Mouse (Mus musculus) heart, adult 2 months (tissue): ENCODE measurements around the gene Clec18a. TPM values are rescaled to one million over a fixed set of nuclear protein-coding genes. Genes with fewer than 3 reads are reported as not detected.

Source experiments
- DNase-seq, 2 experiments: peaks; one replicate each; pipeline ENCODE4 v3.0.0; 2021
- H3K27ac ChIP-seq: fragments of 200-600 bp; 2 replicates; pipeline ENCODE4 v1.8.1; 2022
- H3K27me3 ChIP-seq: fragments of 200-500 bp; 2 replicates; pipeline ENCODE4 v1.6.1; 2012; ENCODE audit warnings: mild to moderate bottlenecking, low read length, inconsistent platforms, mixed read lengths; ENCODE audit not compliant: control insufficient read depth, insufficient read depth
- H3K36me3 ChIP-seq: fragments of 200-500 bp; 2 replicates; pipeline ENCODE4 v1.6.1; 2012; ENCODE audit warnings: low read length, inconsistent platforms; ENCODE audit not compliant: control insufficient read depth, insufficient read depth
- H3K4me1 ChIP-seq: fragments of 200-500 bp; 2 replicates; pipeline ENCODE4 v1.6.1; 2011; ENCODE audit warnings: low read length; ENCODE audit not compliant: control insufficient read depth, insufficient read depth
- H3K4me3 ChIP-seq: fragments of 200-600 bp; 2 replicates; pipeline ENCODE4 v1.8.1; 2022
- H3K79me2 ChIP-seq: fragments of 200-500 bp; replicated peaks from 2 replicates; pipeline ENCODE4 v1.6.1; 2012; ENCODE audit warnings: mild to moderate bottlenecking, inconsistent platforms, low read length, moderate library complexity, mixed read lengths; ENCODE audit not compliant: control insufficient read depth, insufficient read depth
- H3K9ac ChIP-seq: fragments of 200-500 bp; 2 replicates; pipeline ENCODE4 v1.6.1; 2012; ENCODE audit warnings: low read depth, mild to moderate bottlenecking, control low read depth, inconsistent platforms, low read length, mixed read lengths
- CTCF ChIP-seq: fragments of 200-600 bp; IDR thresholded peaks from 2 replicates; pipeline ENCODE4 v1.8.1; 2022; ENCODE audit warnings: antibody characterized with exemption, mild to moderate bottlenecking, moderate library complexity
- EP300 ChIP-seq: fragments of 200-500 bp; IDR thresholded peaks from 2 replicates; pipeline ENCODE4 v1.6.1; 2011; ENCODE audit warnings: low read depth, low read length, control low read depth; ENCODE audit not compliant: insufficient read depth
- POLR2A ChIP-seq: fragments of 200-500 bp; IDR thresholded peaks from 2 replicates; pipeline ENCODE4 v1.6.1; 2011; ENCODE audit warnings: mild to moderate bottlenecking, low read depth, low read length, control low read depth; ENCODE audit not compliant: insufficient read depth
- WGBS: fragments of 180-500 bp; shearing (Covaris S2); methylation state at CpG from one replicate; pipeline ENCODE4 v1.1.7; 2018; 5-methylcytosine and 5-hydroxymethylcytosine counted together
- intact Hi-C: fragments of 180-260 bp; cut with DNase I; formaldehyde crosslinking; loops from one replicate; pipeline ENCODE4 v1.15.1; 2025
- polyA plus RNA-seq: library from polyadenylated mRNA; depleted of rRNA; stranded (reverse); fragments of >200 nt; gene quantifications from 2 replicates; pipeline ENCODE4 v1.2.3, GENCODE M21; 2012
- total RNA-seq, 2 experiments: library from RNA; stranded (reverse); gene quantifications; 2 replicates each; pipeline ENCODE4 v1.2.3; 2021

Clec18a gene
- total and polyA plus RNA-seq, 3 experiments, result 1.1 to 1.3 (median 1.1) TPM

DNA sequence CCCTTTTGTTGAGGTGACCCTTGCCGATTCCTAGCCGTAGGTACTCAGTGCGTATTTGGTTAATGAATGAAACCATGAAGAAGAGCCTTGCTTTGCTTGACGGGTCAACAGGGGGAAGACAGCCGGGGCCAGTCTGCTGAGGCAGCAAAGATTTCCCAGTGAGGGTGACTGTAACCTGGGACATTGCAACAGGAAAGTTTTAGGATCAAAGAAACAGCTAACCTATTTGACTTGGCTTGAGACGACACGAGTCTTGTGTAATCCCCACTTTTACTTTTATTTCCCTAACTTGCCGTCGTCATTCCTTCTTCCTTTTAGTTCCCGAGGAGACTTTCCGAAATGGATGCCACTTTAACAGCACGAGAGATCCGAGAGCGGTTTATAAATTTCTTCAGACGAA lies 55.6 kb downstream of the Clec18a start:
- intact Hi-C loops, result no loop called here
- Histone ChIP-seq H3K9ac (no peak overlapping the region), H3K27me3 (no peaks in the 10 kb centered on the region), H3K27ac (no peak overlapping the region), H3K4me3 (no peak overlapping the region), H3K4me1 (peaks cover 5% of the 10 kb centered on the region), H3K36me3 (peaks cover 5% of the 10 kb centered on the region; the same call in 1 of the 2 replicates), H3K79me2 (0 out of 2 replicates have a peak, but pooled peaks cover 2% of the 10 kb centered on the region)
- DNase-seq, result no peak
- WGBS, result 92% methylated on average over 15 of the region's 15 CpGs
- TF ChIP-seq POLR2A (no peak), EP300 (no peak), CTCF (no peak)

DNA sequence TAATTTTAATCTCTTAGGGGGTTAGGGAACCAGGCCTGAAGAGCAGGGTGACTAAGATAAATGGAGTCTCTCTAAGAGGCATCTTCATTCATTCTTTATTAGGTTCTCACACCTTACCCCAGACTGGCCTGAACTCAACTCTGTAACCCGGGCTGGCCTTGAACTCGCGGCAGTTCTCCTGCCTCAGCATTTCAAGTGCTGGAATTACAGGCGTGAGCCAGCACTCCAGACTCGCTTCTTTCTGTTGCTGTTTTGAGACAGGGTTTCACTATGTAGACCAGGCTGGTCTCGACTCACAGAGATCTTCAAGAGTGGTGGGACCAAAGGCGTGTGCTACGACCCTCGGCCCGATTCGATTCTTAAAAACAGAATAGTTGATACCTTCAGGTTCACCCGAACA lies 58.0 kb downstream of the Clec18a start:
- WGBS, result 18% methylated on average over 12 of the region's 12 CpGs
- H3K9ac ChIP-seq, result peak overlapping the region; percentile 61
- H3K4me1 ChIP-seq, result peaks cover 5% of the 10 kb centered on the region

DNA sequence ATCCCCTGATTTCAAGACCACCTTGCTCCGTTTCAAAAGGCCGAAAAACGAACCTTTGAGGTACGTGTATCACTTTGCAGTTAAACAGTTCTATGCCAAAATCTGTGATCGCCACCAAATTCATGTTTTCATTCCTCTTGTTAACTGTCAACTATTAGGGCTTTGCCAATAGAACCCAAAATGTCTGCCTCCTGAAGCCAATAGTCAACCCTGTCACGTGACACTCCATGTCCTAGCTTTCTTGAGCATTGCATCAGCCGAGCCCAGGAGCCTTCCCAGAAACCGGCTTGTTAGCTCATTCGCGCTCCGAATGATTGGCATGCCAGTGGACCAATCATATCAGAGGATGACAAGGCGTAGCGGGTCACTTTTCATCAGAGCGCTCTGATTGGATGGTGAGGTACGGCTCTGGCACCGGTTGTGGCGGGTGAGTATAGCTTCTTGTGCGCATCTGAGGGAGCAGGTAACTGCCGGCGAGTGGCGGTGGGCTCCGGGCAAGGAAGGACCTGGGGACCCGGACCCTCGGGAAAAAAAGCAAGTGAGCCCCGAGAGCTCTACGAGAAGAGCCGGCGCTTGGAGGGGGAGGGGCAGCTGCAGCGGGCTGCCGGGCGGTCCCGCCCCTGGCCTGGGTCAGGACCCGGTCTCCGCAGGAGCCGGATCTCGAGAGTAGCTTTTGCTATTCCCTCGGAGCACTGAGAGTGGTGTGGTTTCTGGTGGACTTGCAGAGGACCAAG lies 58.6 kb downstream of the Clec18a start:
- intact Hi-C loops, result loop anchor here (2.0 kb wide), 2 partner anchors 23 to 33 kb away; partner anchors contain the start of gene Exosc6
- H3K79me2 ChIP-seq, result 0 out of 2 replicates have a peak, but pooled peaks cover 2% of the 10 kb centered on the region

More for the DNA sequence above, 58.0 kb downstream of the Clec18a start:
- H3K79me2 ChIP-seq, result 0 out of 2 replicates have a peak, but pooled peaks cover 2% of the 10 kb centered on the region
- H3K27me3 ChIP-seq, result no peaks in the 10 kb centered on the region
- peak in 1 of 2 experiments; percentile 42 for DNase-seq
- intact Hi-C loops, result loop anchor here (2.0 kb wide), 1 partner anchor 23 kb away; the partner anchor contains the start of gene Exosc6
- TF ChIP-seq POLR2A (no peak), CTCF (no peak), EP300 (no peak)
- peak overlapping the region; percentile 96 for H3K27ac ChIP-seq
- H3K36me3 ChIP-seq, result peaks cover 5% of the 10 kb centered on the region; the same call in 1 of the 2 replicates
- peak overlapping the region; percentile 91 for H3K4me3 ChIP-seq

DNA sequence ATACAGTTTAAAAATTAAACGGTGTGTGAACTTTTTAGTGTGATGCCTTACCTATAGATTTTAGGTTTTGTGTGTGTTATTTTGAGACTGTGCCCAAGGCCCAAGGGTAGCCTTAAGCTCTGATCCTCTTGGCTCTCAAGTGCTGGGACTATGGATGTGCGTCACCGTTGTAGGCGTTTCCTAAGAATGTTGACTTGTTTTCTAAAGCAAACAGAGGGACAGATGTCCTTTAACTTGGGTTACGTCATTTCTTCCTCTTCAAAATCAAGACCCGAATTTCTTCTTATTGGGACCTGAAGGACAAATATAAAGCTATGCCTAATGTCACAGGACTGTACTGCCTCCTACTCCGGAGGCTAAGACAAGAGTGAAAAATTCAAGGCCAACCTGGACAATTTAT lies 59.3 kb downstream of the Clec18a start, which contains the start of gene Aars:
Aars (plus strand) TSS at position 229 of the 400 bp plus-strand sequence.
- no peak for DNase-seq
- 96% methylated on average over 7 of the region's 7 CpGs for WGBS
- TF ChIP-seq CTCF, result no peak
- TF ChIP-seq POLR2A, result no peak
- no peak for TF ChIP-seq EP300
- Histone ChIP-seq H3K36me3 (peaks cover 5% of the 10 kb centered on the region; the same call in 1 of the 2 replicates), H3K27me3 (no peaks in the 10 kb centered on the region), H3K27ac (peak within 1 kb of the TSS; percentile 96), H3K4me1 (peaks cover 5% of the 10 kb centered on the region), H3K79me2 (0 out of 2 replicates have a peak, but pooled peaks cover 2% of the 10 kb centered on the region), H3K9ac (peak within 1 kb of the TSS; percentile 61), H3K4me3 (peak within 1 kb of the TSS; percentile 91)
- intact Hi-C loops, result loop anchor here (2.0 kb wide), 1 partner anchor 32 kb away; no protein-coding TSS in a partner anchor

More for the DNA sequence above, 58.6 kb downstream of the Clec18a start:
- H3K4me1 ChIP-seq, result peaks cover 5% of the 10 kb centered on the region
- 6% methylated on average over 37 of the region's 37 CpGs for WGBS
- DNase-seq, result peak; percentile 90 to 98
- TF ChIP-seq POLR2A (peak; percentile 61; the same call in 1 of the 2 replicates), CTCF (no peak), EP300 (peak; percentile 73)
- peak overlapping the region; percentile 96 for H3K27ac ChIP-seq
- H3K4me3 ChIP-seq, result peak overlapping the region; percentile 91
- H3K27me3 ChIP-seq, result no peaks in the 10 kb centered on the region
- peak overlapping the region; percentile 61 for H3K9ac ChIP-seq
- H3K36me3 ChIP-seq, result peaks cover 5% of the 10 kb centered on the region; the same call in 1 of the 2 replicates

DNA sequence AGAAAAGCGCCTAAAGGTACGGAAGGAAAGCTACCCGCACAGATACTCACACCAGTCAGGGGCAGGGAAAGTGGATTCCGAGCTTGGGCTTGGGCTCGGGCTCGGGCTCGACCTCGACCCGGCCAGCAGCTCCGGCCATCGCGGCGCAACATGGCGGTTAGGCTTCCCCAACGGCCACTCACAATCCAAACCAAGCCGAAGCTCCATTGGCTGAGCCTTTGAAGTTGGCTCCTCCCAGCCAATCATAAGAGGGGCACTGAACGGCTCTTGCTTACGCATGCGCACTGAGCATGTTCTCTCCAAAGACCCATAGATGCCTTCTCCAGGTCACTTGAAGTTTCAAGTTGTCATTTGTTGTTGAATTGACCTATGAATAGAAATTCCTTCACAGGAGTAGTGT lies 60.7 kb downstream of the Clec18a start, which contains the start of gene Ddx19b:
Ddx19b (minus strand) TSS at position 180 of the 400 bp plus-strand sequence.
- TF ChIP-seq POLR2A (no peak), EP300 (no peak), CTCF (no peak)
- no peak within 1 kb of the TSS for H3K9ac ChIP-seq
- H3K27ac ChIP-seq, result no peak within 1 kb of the TSS
- WGBS, result 93% methylated on average over 19 of the region's 19 CpGs
- H3K4me1 ChIP-seq, result peaks cover 5% of the 10 kb centered on the region
- H3K27me3 ChIP-seq, result no peaks in the 10 kb centered on the region
- 0 out of 2 replicates have a peak, but pooled peaks cover 2% of the 10 kb centered on the region for H3K79me2 ChIP-seq
- peaks cover 5% of the 10 kb centered on the region; the same call in 1 of the 2 replicates for H3K36me3 ChIP-seq
- intact Hi-C loops, result no loop called here
- H3K4me3 ChIP-seq, result no peak within 1 kb of the TSS
- DNase-seq, result no peak
